Mouse (Mus musculus) cerebellum, adult 9-11 months (tissue): ENCODE measurements around the gene Snai1.
A peak's percentile ranks its signal among the peaks of the same experiment; 100 is the strongest.

Experiments
- DNase-seq: peaks from one replicate; pipeline ENCODE4 v3.0.0; 2022

Gene Snai1

GRCm38 (mm10) chr2:167552927-167553402 is 15.0 kb downstream of the Snai1 start:
- DNase-seq = no peak

GRCm38 (mm10) chr2:167555766-167556165 is 17.8 kb downstream of the Snai1 start:
- no peak for DNase-seq

- DNase-seq = no peak
Measured at GRCm38 (mm10) chr2:167559413-167559812, 21.4 kb downstream of the Snai1 start.

GRCm38 (mm10) chr2:167562101-167562500 is 24.1 kb downstream of the Snai1 start:
- DNase-seq = no peak

DNA sequence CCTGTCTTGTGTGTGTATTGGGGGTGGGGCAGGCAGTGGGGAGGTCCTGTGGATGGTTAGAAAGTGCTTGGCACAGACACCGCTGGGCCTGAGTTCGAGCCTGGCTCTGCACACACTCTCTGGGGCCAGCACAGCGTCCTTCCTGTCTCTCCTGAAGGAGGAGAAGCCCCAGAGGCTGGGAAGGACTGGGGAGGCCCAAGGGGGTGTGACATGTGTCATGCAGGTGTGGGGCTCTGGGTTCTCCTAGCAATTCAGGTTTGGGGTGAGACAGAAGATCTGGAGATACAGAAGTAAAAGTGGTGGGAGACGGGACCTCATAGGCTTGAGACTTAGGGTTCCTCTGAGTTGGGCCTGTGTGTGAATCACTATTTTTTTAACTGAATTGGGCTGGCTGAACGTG is 25.0 kb downstream of the Snai1 start:
- no peak for DNase-seq

GRCm38 (mm10) chr2:167563703-167564102 is 25.7 kb downstream of the Snai1 start:
- no peak for DNase-seq

- no peak for DNase-seq
Measured at GRCm38 (mm10) chr2:167564551-167565311, 26.7 kb downstream of the Snai1 start.

DNA sequence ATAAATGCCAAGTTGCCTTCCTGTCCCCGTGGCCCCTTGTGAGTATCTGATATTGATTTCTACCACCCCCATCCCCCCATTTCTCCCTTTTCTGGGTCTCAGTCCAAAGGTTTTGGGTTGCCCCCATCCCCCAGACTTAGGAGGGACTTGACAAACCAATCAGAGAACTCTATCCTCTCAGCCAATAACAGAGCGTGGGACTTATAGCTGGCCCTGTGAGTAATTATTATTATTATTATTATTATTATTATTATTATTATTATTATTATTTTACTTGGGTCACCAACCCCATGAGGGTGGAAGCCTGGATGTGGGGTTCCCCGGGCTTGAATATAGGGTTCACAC is 27.3 kb downstream of the Snai1 start:
- no peak for DNase-seq

- DNase-seq = no peak
Measured at GRCm38 (mm10) chr2:167565682-167566081, 27.7 kb downstream of the Snai1 start.

- DNase-seq = no peak
Measured at GRCm38 (mm10) chr2:167568112-167568511, 30.1 kb downstream of the Snai1 start.

DNA sequence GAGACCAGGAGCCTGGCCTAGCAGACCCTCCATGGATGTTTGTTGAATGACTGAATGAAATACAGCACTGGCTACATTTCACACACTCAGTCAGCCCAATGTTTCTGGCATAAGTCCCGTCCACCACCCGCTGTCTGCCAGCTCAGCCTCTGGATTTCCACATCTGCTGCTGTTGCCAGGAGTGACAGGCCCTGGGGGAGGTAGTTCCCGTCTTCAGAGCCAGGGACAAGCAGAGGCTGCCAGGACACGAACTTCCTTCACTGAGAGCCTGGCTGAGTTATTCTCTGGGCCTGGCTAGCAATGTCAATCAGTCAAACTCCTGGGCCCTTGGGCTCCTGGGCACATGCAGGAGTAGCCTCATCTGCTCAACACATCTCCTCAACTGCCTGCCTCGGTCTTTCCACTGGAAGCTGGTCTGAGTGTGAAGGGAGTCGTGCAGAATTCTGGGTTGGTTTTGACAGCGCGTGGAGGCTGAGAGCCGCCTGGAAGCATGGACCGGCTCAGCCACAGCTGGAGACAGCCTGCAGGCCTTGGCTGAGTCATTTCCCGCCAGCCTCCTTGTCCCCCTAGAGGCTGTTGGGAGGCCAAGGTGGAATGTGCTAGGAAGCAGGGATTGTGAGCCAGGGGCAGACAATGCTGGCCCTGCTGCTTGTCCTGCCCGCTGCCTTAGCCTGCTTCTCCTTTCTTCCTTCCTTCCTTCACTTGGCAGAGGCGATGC is 32.1 kb downstream of the Snai1 start:
- peak; percentile 7 for DNase-seq

GRCm38 (mm10) chr2:167570815-167571214 is 32.8 kb downstream of the Snai1 start:
- no peak for DNase-seq

GRCm38 (mm10) chr2:167571442-167572220 is 33.6 kb downstream of the Snai1 start:
- DNase-seq = no peak

- DNase-seq = no peak
Measured at GRCm38 (mm10) chr2:167574814-167575213, 36.8 kb downstream of the Snai1 start.

GRCm38 (mm10) chr2:167575581-167575980 is 37.6 kb downstream of the Snai1 start:
- DNase-seq = no peak

DNA sequence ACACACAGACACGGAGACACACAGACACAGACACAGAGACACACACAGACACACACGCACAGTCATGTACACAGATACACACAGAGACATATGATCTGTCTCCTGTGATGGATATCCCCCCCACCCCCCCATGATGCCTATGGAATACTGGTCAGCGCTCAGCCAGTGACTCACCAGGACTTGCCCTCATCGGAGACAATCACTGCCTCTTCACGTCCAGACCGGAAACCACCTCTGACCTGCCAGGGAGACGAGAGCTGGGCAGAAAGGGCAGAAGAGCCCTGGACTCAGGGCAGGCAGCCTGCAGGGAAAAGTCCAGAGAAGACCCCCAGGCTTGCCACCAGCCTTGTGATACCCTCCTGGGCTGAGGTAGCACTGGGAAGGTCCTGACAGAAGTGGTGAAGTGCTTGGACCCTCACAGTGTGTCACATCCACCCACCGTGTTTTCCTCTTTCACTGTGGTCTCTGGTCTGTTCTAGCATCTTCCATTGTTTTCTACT is 38.2 kb downstream of the Snai1 start:
- no peak for DNase-seq

GRCm38 (mm10) chr2:167577186-167577785 is 39.3 kb downstream of the Snai1 start:
- no peak for DNase-seq

- no peak for DNase-seq
Measured at GRCm38 (mm10) chr2:167578521-167578920, 40.5 kb downstream of the Snai1 start.

- no peak for DNase-seq
Measured at GRCm38 (mm10) chr2:167583161-167583952, 45.4 kb downstream of the Snai1 start.

DNA sequence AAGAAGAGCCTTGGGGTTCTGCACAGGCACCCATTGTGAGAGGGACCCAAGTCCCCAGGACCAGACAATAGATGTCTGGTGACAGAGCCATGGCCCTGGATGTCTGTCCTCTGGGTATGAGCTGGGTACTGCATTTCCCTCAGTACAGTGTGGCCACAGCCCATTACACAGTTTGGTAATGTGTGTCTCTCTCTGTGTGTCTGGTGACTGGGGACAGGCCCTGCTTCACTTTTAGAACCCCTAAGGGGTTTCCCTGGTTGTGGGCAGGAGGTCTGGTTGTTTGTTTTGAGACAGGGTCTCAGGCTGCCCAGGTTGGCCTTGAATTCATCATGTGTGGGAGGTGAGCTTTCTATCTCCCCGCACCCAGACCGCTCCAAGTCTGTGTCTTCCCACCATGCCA is 47.3 kb downstream of the Snai1 start:
- no peak for DNase-seq

DNA sequence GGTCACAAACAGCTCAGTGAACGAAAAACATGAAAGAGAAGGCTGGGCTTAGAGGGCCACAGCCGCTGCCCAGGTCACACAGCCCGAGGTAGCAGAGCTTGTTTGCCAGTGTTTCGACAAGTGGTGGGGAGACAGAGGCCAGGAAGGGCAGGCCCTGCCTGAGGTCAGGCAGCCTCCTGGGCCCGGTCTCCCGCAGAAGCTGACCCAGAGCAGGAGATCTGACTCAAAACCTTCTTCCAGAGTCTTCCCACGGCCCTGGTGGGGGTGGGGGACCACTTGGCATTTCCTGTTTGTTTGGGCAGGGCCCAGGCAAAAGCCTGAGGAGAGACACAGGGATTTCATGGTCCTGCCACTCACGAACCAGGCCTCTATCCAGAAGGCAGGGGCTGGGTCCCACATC is 48.0 kb downstream of the Snai1 start:
- no peak for DNase-seq

DNA sequence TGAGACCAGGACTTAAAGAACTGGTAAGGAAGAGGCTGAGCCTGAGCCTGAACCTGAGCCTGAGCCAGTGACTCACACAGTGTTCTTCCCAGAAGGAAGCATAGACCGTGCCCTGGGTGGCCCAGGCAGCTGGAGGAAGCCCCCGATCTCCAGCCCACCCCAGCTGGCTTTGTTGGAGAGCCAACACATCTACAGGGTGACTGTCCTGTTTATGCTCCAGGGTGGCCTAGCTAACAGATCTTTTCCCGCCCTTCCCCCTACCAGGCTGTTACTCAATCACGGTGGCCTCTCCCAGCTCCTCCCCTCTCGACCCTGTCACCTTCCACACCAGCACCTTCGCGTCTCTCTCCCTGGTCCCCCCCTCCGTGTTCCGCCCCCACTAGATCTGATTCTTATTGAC is 49.0 kb downstream of the Snai1 start:
- no peak for DNase-seq
